Mouse (Mus musculus): ENCODE measurements around the gene Snx32. TPM values are rescaled to one million over a fixed set of nuclear protein-coding genes. Genes with fewer than 3 reads are reported as not detected.

The Snx32 gene
- polyA plus RNA-seq, 1 experiment = not detected

DNA sequence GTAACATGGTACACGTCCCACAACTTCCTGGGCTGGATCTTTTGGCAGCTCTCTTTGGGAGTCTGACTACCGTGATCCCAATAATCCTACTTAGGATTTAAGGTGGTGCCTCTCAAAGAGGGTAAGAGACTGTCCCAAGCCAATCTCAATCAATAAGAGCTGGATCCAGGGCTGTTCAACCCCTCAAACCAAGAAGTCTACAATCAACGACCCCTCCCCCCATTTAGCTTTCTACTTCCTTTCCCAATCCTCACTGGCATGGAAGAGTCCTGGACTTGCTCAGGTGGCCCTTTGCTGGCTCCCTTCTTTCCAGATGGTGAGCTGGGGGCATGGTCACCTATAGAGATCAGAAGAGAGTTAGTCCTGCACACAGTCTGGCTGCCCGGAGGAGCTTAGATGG lies 23.6 kb downstream of the Snx32 start:
- WGBS = 78% methylated on average over 4 of the region's 4 CpGs
- H3K4me1 ChIP-seq (ENCODE audit: control insufficient read depth, insufficient read depth, low read length) = peaks cover 17% of the 10 kb centered on the region
- no peak overlapping the region for H3K27ac ChIP-seq (ENCODE audit: insufficient read depth, low read depth, low read length)
- H3K4me3 ChIP-seq (ENCODE audit: insufficient read depth, low read depth, low read length) = no peak overlapping the region
- TF ChIP-seq POLR2A (IDR thresholded peaks at IDR 0.05; ENCODE audit: insufficient read depth, low read depth, low read length) (no peak), CTCF (IDR thresholded peaks at IDR 0.05; ENCODE audit: insufficient read depth, low read depth, low read length) (no peak)

DNA sequence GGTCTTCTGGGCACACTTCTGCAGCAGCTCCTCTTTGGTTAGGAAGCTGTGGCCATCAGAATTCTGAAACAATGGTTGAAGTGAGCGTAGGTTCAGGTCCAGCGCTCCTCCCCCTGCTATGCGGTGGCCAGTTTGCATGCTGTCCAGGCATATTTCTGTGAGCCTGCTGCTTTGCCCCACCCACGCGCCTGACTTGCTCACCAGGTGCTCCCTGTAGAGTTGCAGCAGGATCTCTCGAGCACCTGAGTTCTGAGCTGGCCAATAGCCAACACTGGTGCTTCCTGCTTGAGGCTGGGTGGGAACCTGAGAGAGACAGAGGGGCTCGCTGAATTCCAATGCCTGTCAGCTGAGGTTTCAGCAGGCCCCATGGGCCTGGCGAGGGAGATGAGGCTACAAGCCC lies 24.1 kb downstream of the Snx32 start:
- TF ChIP-seq CTCF (IDR thresholded peaks at IDR 0.05; ENCODE audit: insufficient read depth, low read depth, low read length) (no peak), POLR2A (IDR thresholded peaks at IDR 0.05; ENCODE audit: insufficient read depth, low read depth, low read length) (no peak)
- 83% methylated on average over 8 of the region's 8 CpGs for WGBS

DNA sequence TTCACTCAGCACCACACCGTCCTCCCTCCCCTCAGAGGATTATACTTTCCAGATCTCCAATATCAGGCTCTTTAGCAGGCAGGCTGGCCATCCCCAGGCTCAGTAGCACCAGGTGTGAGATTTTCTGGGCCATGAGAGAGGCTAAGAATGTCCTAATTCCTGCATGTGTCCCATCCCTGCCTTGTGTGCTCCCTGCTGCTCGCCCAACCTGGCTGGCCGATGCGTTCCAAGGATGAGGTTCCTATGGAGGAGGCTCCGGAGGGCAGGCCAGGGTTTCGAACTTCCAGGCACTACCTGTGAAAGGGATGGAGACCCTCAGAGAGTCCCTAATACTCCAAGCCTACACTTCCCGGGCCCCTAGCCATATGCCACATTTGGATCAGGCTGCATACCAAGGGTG lies 24.5 kb downstream of the Snx32 start:
- WGBS = 96% methylated on average over 7 of the region's 7 CpGs
- TF ChIP-seq POLR2A (IDR thresholded peaks at IDR 0.05; ENCODE audit: insufficient read depth, low read depth, low read length) (no peak), CTCF (IDR thresholded peaks at IDR 0.05; ENCODE audit: insufficient read depth, low read depth, low read length) (no peak)
- H3K27ac ChIP-seq (ENCODE audit: insufficient read depth, low read depth, low read length) = no peak overlapping the region
- H3K4me3 ChIP-seq (ENCODE audit: insufficient read depth, low read depth, low read length) = no peak overlapping the region
- peaks cover 17% of the 10 kb centered on the region for H3K4me1 ChIP-seq (ENCODE audit: control insufficient read depth, insufficient read depth, low read length)

More for the DNA sequence above, 24.1 kb downstream of the Snx32 start:
- H3K27ac ChIP-seq (ENCODE audit: insufficient read depth, low read depth, low read length) = no peak overlapping the region
- no peak overlapping the region for H3K4me3 ChIP-seq (ENCODE audit: insufficient read depth, low read depth, low read length)
- peaks cover 17% of the 10 kb centered on the region for H3K4me1 ChIP-seq (ENCODE audit: control insufficient read depth, insufficient read depth, low read length)

DNA sequence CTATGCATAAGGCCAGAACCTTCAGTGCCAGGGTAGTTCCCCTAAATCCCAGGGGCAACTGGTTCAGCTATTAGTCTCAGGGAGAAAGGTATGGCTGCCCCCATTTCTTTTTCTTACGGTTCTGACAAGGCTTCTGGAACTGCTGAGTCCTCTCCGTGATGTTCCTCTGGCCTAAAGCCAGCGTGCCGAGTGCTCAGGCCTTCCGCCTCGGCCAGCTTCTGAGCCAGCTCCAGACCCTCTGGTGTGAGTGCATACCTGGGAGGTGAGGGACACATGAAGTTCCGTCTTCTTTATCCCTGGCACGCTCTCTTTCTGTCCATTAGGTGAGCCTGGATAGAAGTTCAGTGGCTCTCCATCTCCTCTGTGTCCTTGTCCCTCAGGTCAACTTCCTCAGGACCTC lies 25.0 kb downstream of the Snx32 start:
- Histone ChIP-seq H3K27ac (ENCODE audit: insufficient read depth, low read depth, low read length) (no peak overlapping the region), H3K4me1 (ENCODE audit: control insufficient read depth, insufficient read depth, low read length) (peaks cover 17% of the 10 kb centered on the region), H3K4me3 (ENCODE audit: insufficient read depth, low read depth, low read length) (no peak overlapping the region)
- WGBS = 80% methylated on average over 8 of the region's 8 CpGs
- TF ChIP-seq POLR2A (IDR thresholded peaks at IDR 0.05; ENCODE audit: insufficient read depth, low read depth, low read length) (no peak), CTCF (IDR thresholded peaks at IDR 0.05; ENCODE audit: insufficient read depth, low read depth, low read length) (no peak)

DNA sequence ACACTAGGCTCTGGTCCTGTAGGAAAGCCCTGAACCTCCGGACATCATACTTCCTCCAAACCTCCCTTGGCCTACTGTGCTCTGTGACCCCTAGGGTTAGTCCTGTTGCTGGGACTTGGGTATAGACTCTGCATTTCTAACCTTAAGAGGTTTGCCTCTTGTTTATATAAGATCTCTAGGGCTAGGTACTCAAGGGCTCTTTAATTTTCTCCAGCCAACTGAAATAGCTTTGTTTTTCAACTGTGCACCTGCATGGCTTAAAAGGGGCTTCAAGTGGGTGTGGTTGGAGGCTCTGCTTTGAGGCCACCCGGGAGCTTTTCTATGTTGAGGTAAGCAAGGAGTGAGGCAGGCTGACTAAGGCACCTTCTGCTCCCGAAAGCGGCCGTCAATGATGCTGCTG lies 25.8 kb downstream of the Snx32 start:
- no peak for TF ChIP-seq POLR2A (IDR thresholded peaks at IDR 0.05; ENCODE audit: insufficient read depth, low read depth, low read length)
- no peak for TF ChIP-seq CTCF (IDR thresholded peaks at IDR 0.05; ENCODE audit: insufficient read depth, low read depth, low read length)
- 89% methylated on average over 5 of the region's 5 CpGs for WGBS
- Histone ChIP-seq H3K27ac (ENCODE audit: insufficient read depth, low read depth, low read length) (no peak overlapping the region), H3K4me3 (ENCODE audit: insufficient read depth, low read depth, low read length) (no peak overlapping the region), H3K4me1 (ENCODE audit: control insufficient read depth, insufficient read depth, low read length) (peaks cover 15% of the 10 kb centered on the region)

DNA sequence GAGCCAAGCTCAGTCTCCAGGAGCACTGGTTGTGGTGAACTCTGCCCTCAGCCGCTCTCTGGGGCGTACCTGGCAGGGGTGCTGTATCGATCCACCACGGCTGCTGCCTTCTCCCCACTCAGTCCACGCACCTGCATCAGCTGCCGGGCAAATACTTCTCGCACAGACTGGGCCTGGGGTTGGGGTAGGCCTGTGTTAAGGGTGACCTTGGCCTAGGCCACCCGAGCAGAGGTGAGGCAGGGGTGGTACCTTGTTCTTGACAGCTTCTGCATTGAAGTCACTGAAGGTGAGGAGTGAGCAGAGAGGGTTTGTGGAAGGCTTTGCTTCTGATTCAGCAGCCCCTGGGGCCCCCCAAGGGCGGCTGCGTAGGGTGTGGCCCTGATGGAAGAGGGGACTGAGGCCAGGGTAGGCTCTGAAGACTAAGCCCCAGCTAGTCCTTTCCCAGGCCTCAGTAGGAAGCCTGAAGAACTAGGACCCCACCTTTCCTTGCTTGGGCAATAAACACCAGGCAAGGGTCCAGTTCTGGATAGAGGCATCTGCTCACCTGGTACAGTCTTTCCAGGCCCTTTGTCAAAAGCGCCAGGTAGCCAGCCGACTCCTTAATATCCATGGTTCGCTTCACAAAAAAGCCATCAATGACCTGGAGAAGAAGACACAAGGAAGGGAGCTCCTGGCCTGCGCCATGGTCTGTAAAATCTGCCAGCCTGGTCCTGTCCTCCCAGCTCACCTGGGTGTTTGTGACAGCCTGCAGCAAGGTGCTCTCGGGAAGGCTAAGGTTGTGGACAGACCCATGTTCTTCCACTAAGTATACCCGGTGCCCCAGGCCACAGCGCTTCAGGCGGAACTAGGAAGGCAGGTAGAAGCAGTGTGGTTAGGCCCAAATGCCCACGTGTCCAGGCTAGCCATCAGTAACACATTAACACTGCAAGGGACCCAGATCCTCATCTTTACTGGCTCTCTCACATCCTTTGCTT lies 26.7 kb downstream of the Snx32 start:
- Histone ChIP-seq H3K27ac (ENCODE audit: insufficient read depth, low read depth, low read length) (no peak overlapping the region), H3K4me3 (ENCODE audit: insufficient read depth, low read depth, low read length) (no peak overlapping the region), H3K4me1 (ENCODE audit: control insufficient read depth, insufficient read depth, low read length) (peaks cover 9% of the 10 kb centered on the region)
- 93% methylated on average over 19 of the region's 19 CpGs for WGBS
- TF ChIP-seq POLR2A (IDR thresholded peaks at IDR 0.05; ENCODE audit: insufficient read depth, low read depth, low read length) = no peak
- no peak for TF ChIP-seq CTCF (IDR thresholded peaks at IDR 0.05; ENCODE audit: insufficient read depth, low read depth, low read length)

DNA sequence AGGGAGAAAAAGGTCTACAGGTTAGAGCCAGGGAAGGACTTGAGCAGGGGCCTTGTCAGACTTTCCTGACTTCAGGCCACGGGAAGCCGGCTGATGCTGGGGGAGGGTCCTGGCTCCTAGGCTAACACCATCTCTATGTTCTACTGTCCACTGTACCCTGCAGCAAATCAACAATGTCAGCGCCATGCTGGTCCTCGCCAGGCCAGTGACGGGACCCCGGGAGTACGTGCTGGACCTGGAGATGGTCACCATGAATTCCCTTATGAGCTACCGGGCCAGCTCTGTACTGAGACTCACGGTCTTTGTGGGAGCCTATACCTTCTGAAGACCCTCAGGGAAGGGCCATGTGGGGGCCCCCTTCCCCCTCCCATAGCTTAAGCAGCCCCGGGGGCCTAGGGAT lies 28.9 kb downstream of the Snx32 start:
- H3K4me3 ChIP-seq (ENCODE audit: insufficient read depth, low read depth, low read length) = no peak overlapping the region
- H3K27ac ChIP-seq (ENCODE audit: insufficient read depth, low read depth, low read length) = no peak overlapping the region
- WGBS = 91% methylated on average over 10 of the region's 10 CpGs
- peaks cover 17% of the 10 kb centered on the region for H3K4me1 ChIP-seq (ENCODE audit: control insufficient read depth, insufficient read depth, low read length)
- TF ChIP-seq CTCF (IDR thresholded peaks at IDR 0.05; ENCODE audit: insufficient read depth, low read depth, low read length) (no peak), POLR2A (IDR thresholded peaks at IDR 0.05; ENCODE audit: insufficient read depth, low read depth, low read length) (no peak)

DNA sequence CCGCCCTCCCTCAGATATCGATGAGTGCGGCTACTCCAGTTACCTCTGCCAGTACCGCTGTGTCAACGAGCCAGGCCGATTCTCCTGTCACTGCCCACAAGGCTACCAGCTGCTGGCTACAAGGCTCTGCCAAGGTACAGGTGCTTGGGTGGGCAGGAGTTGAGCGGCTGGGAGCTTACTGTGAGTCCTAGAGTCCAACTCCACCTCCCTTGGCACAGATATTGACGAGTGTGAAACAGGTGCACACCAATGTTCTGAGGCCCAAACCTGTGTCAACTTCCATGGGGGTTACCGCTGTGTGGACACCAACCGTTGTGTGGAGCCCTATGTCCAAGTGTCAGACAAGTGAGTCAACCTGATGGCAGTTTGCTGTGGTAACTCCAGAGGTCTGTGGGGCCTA lies 30.3 kb downstream of the Snx32 start:
- Histone ChIP-seq H3K4me1 (ENCODE audit: control insufficient read depth, insufficient read depth, low read length) (peaks cover 26% of the 10 kb centered on the region), H3K27ac (ENCODE audit: insufficient read depth, low read depth, low read length) (no peak overlapping the region), H3K4me3 (ENCODE audit: insufficient read depth, low read depth, low read length) (no peak overlapping the region)
- no peak for TF ChIP-seq CTCF (IDR thresholded peaks at IDR 0.05; ENCODE audit: insufficient read depth, low read depth, low read length)
- no peak for TF ChIP-seq POLR2A (IDR thresholded peaks at IDR 0.05; ENCODE audit: insufficient read depth, low read depth, low read length)
- WGBS = 87% methylated on average over 10 of the region's 10 CpGs

DNA sequence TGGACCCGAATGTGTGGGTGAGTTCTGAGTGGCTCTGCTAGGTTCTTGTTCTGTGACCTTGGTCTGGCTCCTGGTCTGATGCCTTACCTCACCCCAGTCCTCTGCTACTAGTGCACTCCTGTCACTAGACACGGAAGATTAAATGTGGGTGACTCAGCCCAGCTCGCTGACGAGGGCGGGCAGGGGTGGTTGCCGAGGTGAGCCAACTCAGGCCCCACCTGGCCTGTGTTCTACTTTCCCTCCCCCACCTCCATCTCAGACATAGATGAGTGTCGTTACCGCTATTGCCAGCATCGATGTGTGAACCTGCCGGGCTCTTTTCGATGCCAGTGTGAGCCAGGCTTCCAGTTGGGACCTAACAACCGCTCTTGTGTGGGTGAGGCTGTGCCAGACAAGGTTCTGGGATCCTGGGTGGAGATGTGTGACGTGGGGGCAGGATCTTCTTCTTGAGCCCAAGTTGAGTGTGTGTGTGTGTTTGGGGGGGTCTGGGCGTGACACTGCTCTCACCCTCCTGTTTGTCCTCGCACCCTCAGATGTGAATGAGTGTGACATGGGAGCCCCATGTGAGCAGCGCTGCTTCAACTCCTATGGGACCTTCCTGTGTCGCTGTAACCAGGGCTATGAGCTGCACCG lies 32.6 kb downstream of the Snx32 start:
- no peak overlapping the region for H3K27ac ChIP-seq (ENCODE audit: insufficient read depth, low read depth, low read length)
- H3K4me1 ChIP-seq (ENCODE audit: control insufficient read depth, insufficient read depth, low read length) = peaks cover 34% of the 10 kb centered on the region
- no peak for TF ChIP-seq CTCF (IDR thresholded peaks at IDR 0.05; ENCODE audit: insufficient read depth, low read depth, low read length)
- WGBS = 73% methylated on average over 18 of the region's 18 CpGs
- no peak overlapping the region for H3K4me3 ChIP-seq (ENCODE audit: insufficient read depth, low read depth, low read length)
